Mouse (Mus musculus) left cerebral cortex, adult 2 months (tissue): ENCODE results near the gene Bicc1. TPM values are rescaled to one million over a fixed set of nuclear protein-coding genes. Genes with fewer than 3 reads are reported as not detected.
A peak's percentile ranks its signal among the peaks of the same experiment; 100 is the strongest.

Experiments
- DNase-seq, 2 experiments: peaks; one replicate each; pipeline ENCODE4 v3.0.0; 2021 to 2022; ENCODE audit warnings: low spot score in 2 of 2, mixed read lengths in 1 of 2; ENCODE audit errors: extremely low spot score in 1 of 2
- H3K27ac ChIP-seq: fragments of 200-600 bp; 2 replicates; pipeline ENCODE4 v1.8.1; 2022
- H3K4me3 ChIP-seq: fragments of 200-600 bp; 2 replicates; pipeline ENCODE4 v1.8.1; 2022
- CTCF ChIP-seq: fragments of 200-600 bp; IDR thresholded peaks from 2 replicates; pipeline ENCODE4 v1.8.1; 2022; ENCODE audit warnings: antibody characterized with exemption, mild to moderate bottlenecking, moderate library complexity
- intact Hi-C: fragments of 180-260 bp; cut with DNase I; formaldehyde crosslinking; loops from one replicate; pipeline ENCODE4 v1.15.1; 2025
- total RNA-seq, 2 experiments: library from RNA; stranded (reverse); gene quantifications; 2 replicates each; pipeline ENCODE4 v1.2.3; 2021

Bicc1 gene
- total RNA-seq, 2 experiments from 2014 or later: 5.1 to 6.7 TPM

GRCm38 (mm10) chr10:71117766-71118165 lies 41.7 kb downstream of the Bicc1 start:
- no peak for TF ChIP-seq CTCF
- Histone ChIP-seq H3K27ac (no peak overlapping the region), H3K4me3 (no peak overlapping the region)
- intact Hi-C loops: loop anchor here (10.0 kb wide), 1 partner anchor 97 kb away; no protein-coding TSS in a partner anchor
- no peak for DNase-seq

- no peak for DNase-seq
- H3K4me3 ChIP-seq: no peak overlapping the region
- no peak overlapping the region for H3K27ac ChIP-seq
- no peak for TF ChIP-seq CTCF
- intact Hi-C loops: loop anchor here (10.0 kb wide), 1 partner anchor 100 kb away; no protein-coding TSS in a partner anchor
These were observed 45.1 kb downstream of the Bicc1 start for GRCm38 (mm10) chr10:71114260-71114920.

- no peak overlapping the region for H3K27ac ChIP-seq
- no peak overlapping the region for H3K4me3 ChIP-seq
- DNase-seq: no peak
- no peak for TF ChIP-seq CTCF
- intact Hi-C loops: no loop called here
These were observed 52.9 kb downstream of the Bicc1 start for GRCm38 (mm10) chr10:71106491-71107205.

- intact Hi-C loops: no loop called here
- no peak overlapping the region for H3K27ac ChIP-seq
- no peak overlapping the region for H3K4me3 ChIP-seq
- DNase-seq: no peak
- no peak for TF ChIP-seq CTCF
These were observed 54.7 kb downstream of the Bicc1 start for GRCm38 (mm10) chr10:71104791-71105190.

- TF ChIP-seq CTCF: no peak
- DNase-seq: no peak
- H3K4me3 ChIP-seq: no peak overlapping the region
- H3K27ac ChIP-seq: no peak overlapping the region
- intact Hi-C loops: no loop called here
These were observed 58.5 kb downstream of the Bicc1 start for GRCm38 (mm10) chr10:71100815-71101499.

GRCm38 (mm10) chr10:71094707-71095254 lies 64.7 kb downstream of the Bicc1 start:
- Histone ChIP-seq H3K27ac (no peak overlapping the region), H3K4me3 (no peak overlapping the region)
- no peak for DNase-seq
- intact Hi-C loops: no loop called here
- no peak for TF ChIP-seq CTCF

- peak; percentile 18 for TF ChIP-seq CTCF
- Histone ChIP-seq H3K4me3 (no peak overlapping the region), H3K27ac (no peak overlapping the region)
- DNase-seq: no peak
- intact Hi-C loops: no loop called here
These were observed 66.2 kb downstream of the Bicc1 start for GRCm38 (mm10) chr10:71093312-71093711.

GRCm38 (mm10) chr10:71087359-71087716 lies 72.2 kb downstream of the Bicc1 start:
- no peak overlapping the region for H3K27ac ChIP-seq
- no peak for TF ChIP-seq CTCF
- no peak for DNase-seq
- intact Hi-C loops: no loop called here
- H3K4me3 ChIP-seq: no peak overlapping the region

- H3K4me3 ChIP-seq: no peak overlapping the region
- no peak overlapping the region for H3K27ac ChIP-seq
- no peak for TF ChIP-seq CTCF
- intact Hi-C loops: no loop called here
- DNase-seq: no peak
These were observed 72.7 kb downstream of the Bicc1 start for GRCm38 (mm10) chr10:71086571-71087358.

GRCm38 (mm10) chr10:71082986-71083385 lies 76.5 kb downstream of the Bicc1 start:
- no peak for DNase-seq
- H3K27ac ChIP-seq: no peak overlapping the region
- intact Hi-C loops: no loop called here
- no peak overlapping the region for H3K4me3 ChIP-seq
- TF ChIP-seq CTCF: no peak

- TF ChIP-seq CTCF: no peak
- intact Hi-C loops: no loop called here
- DNase-seq: no peak
- Histone ChIP-seq H3K27ac (no peak overlapping the region), H3K4me3 (no peak overlapping the region)
These were observed 80.6 kb downstream of the Bicc1 start for GRCm38 (mm10) chr10:71078856-71079255.
